ENCODE assay signal across 10 mouse cellular contexts in the genomic region with DNA sequence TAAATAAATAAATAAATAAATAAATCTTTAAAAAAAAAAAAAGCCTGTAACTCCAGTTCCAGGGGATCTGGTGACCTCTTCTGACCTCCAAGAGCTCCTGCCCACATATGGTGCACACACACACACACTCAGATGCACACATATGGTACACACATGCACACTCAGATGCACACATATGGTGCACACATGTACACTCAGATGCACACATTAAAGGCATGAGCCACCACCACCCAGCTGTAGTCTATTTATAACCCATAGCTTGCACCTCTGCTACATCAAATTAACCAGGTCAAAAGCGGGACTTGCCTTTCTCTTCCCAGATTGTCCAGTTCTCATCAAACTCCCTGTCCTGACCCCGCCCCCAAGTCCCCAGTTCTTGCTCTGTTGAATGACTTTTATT.
"Had no signal": no experiment of that assay in that cellular context is flagged by ENCODE, and none has a peak within 500 bp of the region (broad histone marks: within the 10 kb centered on the region; RNA-seq: fewer than 3 reads in every experiment).

No protein-coding gene starts in this region.

- H3K4me3 ChIP-seq: layer of hippocampus, adult 2 months; liver, embryonic 13.5 days; lung, embryonic 15.5 days; midbrain, embryonic 13.5 days had no signal

- H3K36me3 ChIP-seq: liver, embryonic 13.5 days; lung, embryonic 15.5 days; midbrain, embryonic 13.5 days had no signal

- H3K4me2 ChIP-seq: liver, embryonic 13.5 days; lung, embryonic 15.5 days; midbrain, embryonic 13.5 days had no signal

- H3K27ac ChIP-seq: kidney, postnatal 0 days; layer of hippocampus, adult 2 months; liver, embryonic 13.5 days; lung, embryonic 15.5 days; midbrain, embryonic 13.5 days; stomach, postnatal 0 days had no signal

- H3K9me3 ChIP-seq: liver, embryonic 13.5 days; lung, embryonic 15.5 days; midbrain, embryonic 13.5 days had no signal

- H3K27me3 ChIP-seq: liver, embryonic 13.5 days; lung, embryonic 15.5 days had no signal

- DNase-seq: kidney, postnatal 4 days; liver; liver, embryonic 13.5 days; liver, postnatal 0 days; thymus, postnatal 4 days had no signal

- ATAC-seq: liver, postnatal 0 days; midbrain, embryonic 13.5 days had no signal

- H3K9ac ChIP-seq: liver, embryonic 13.5 days; liver, postnatal 0 days; lung, embryonic 15.5 days; midbrain, embryonic 13.5 days had no signal
